Mouse (Mus musculus): ENCODE measurements around the gene Krtap13.
"Not testable (repeated sequence)": the region's sequence is repeated elsewhere in the genome, so short reads cannot be mapped to it uniquely, and the experiment has no call there.

GRCm38 (mm10) chr16:88758547-88758946, 7.1 kb upstream of the Krtap13 start, which contains the start of gene 2310034C09Rik:
- TF ChIP-seq POLR2A (IDR thresholded peaks at IDR 0.05; ENCODE audit: insufficient read length, low read depth); REST (IDR thresholded peaks at IDR 0.05; ENCODE audit: insufficient read depth, insufficient read length); USF1 (IDR thresholded peaks at IDR 0.05; ENCODE audit: low read depth); TCF12 (IDR thresholded peaks at IDR 0.05; ENCODE audit: insufficient read depth, poor library complexity, severe bottlenecking); POLR2AphosphoS2 (IDR thresholded peaks at IDR 0.05; ENCODE audit: insufficient read length, low read depth); MYOD1 (IDR thresholded peaks at IDR 0.05; ENCODE audit: control insufficient read depth in 1 of 3, insufficient read length in 2 of 3, low read depth in 2 of 3); MAX (IDR thresholded peaks at IDR 0.05; ENCODE audit: low read depth): not testable (repeated sequence)
